Mouse (Mus musculus) cerebellum, adult 2 months (tissue): ENCODE results near the gene Sgcd.

Source experiments
- CTCF ChIP-seq: fragments of 200-500 bp; IDR thresholded peaks from 2 replicates; pipeline ENCODE4 v1.5.1; 2011; ENCODE audit warnings: low read depth, mild to moderate bottlenecking, control low read depth, low read length, moderate library complexity, borderline replicate concordance; ENCODE audit not compliant: insufficient read depth
- POLR2A ChIP-seq: fragments of 200-500 bp; IDR thresholded peaks from 2 replicates; pipeline ENCODE4 v1.6.1; 2011; ENCODE audit warnings: low read length, control low read depth, borderline replicate concordance; ENCODE audit not compliant: insufficient read depth

- TF ChIP-seq CTCF (no peak), POLR2A (no peak)
Measured at GRCm38 (mm10) chr11:47387726-47388125, 601.0 kb downstream of the Sgcd start.
